Mouse (Mus musculus) liver, embryonic 14.5 days (tissue): ENCODE measurements around the gene Pxk. TPM values are rescaled to one million over a fixed set of nuclear protein-coding genes. Genes with fewer than 3 reads are reported as not detected.

Source experiments
- ATAC-seq: fragments of 200-750 bp; cut with Nextera tagmentation; 2 replicates; pipeline ENCODE4 v1.8.0; 2017; ENCODE audit warnings: moderate number of reproducible peaks, mild to moderate bottlenecking, moderate library complexity; ENCODE audit not compliant: insufficient read depth
- DNase-seq, 3 experiments: peaks; one replicate each; pipeline ENCODE4 v3.0.0-alpha.2; 2012 to 2013; ENCODE audit warnings: low read depth in 3 of 3, low spot score in 3 of 3
- H3K27ac ChIP-seq: fragments of 300-500 bp; sonication (generic); 2 replicates; pipeline ENCODE4 v1.5.1; 2014; ENCODE audit warnings: moderate library complexity, mild to moderate bottlenecking, control low read depth, inconsistent platforms
- H3K27me3 ChIP-seq: fragments of 300-500 bp; sonication (generic); 2 replicates; pipeline ENCODE4 v1.6.1; 2014; ENCODE audit warnings: mild to moderate bottlenecking, low read length, moderate library complexity; ENCODE audit not compliant: control insufficient read depth, insufficient read depth
- H3K36me3 ChIP-seq: fragments of 300-500 bp; sonication (generic); replicated peaks from 2 replicates; pipeline ENCODE4 v1.6.1; 2014; ENCODE audit warnings: low read depth; ENCODE audit not compliant: control insufficient read depth, insufficient read depth
- H3K4me1 ChIP-seq, 2 experiments: fragments of 200-500 bp in 1 of 2; fragments of 300-500 bp in 1 of 2; sonication (generic) in 1 of 2; replicated peaks; 2 replicates each; pipeline ENCODE4 v1.6.1; 2012 to 2014; ENCODE audit warnings: antibody characterized with exemption in 1 of 2, inconsistent platforms in 1 of 2, low read length in 1 of 2; ENCODE audit not compliant: control insufficient read depth in 2 of 2, insufficient read depth in 2 of 2
- H3K4me2 ChIP-seq: fragments of 300-500 bp; sonication (generic); 2 replicates; pipeline ENCODE4 v1.6.1; 2014; ENCODE audit warnings: low read depth, mild to moderate bottlenecking, control low read depth, moderate library complexity
- H3K4me3 ChIP-seq, 2 experiments: fragments of 200-500 bp in 1 of 2; fragments of 300-500 bp in 1 of 2; sonication (generic) in 1 of 2; 2 replicates each; pipeline ENCODE4 v1.5.1; 2012 to 2014; ENCODE audit warnings: low read depth in 2 of 2, low read length in 2 of 2, mild to moderate bottlenecking in 2 of 2, control low read depth in 1 of 2, inconsistent platforms in 1 of 2, moderate library complexity in 1 of 2; ENCODE audit not compliant: insufficient read depth in 1 of 2
- H3K9ac ChIP-seq: fragments of 300-500 bp; sonication (generic); replicated peaks from 2 replicates; pipeline ENCODE4 v1.6.1; 2014; ENCODE audit warnings: mild to moderate bottlenecking, control low read depth, moderate library complexity
- H3K9me3 ChIP-seq: fragments of 300-500 bp; sonication (generic); 2 replicates; pipeline ENCODE4 v1.6.1; 2016; ENCODE audit warnings: low read length, mixed read lengths; ENCODE audit not compliant: control insufficient read depth
- CTCF ChIP-seq: IDR thresholded peaks from 2 replicates; pipeline ENCODE4 v1.5.1; 2016; ENCODE audit warnings: antibody characterized with exemption, low read depth, control low read depth
- EP300 ChIP-seq: IDR thresholded peaks from 2 replicates; pipeline ENCODE4 v1.6.1; 2016; ENCODE audit warnings: antibody characterized with exemption, low read depth
- WGBS: fragments of 180-500 bp; shearing (Covaris S2); extraction: QIAGEN DNeasy Blood & Tissue Kit; methylation state at CpG from one replicate; pipeline ENCODE4 v1.1.7; 2014; ENCODE audit not compliant: insufficient replicate concordance; 5-methylcytosine and 5-hydroxymethylcytosine counted together
- polyA plus RNA-seq, 2 experiments: library from polyadenylated mRNA; depleted of rRNA in 1 of 2; stranded (reverse) in 1 of 2; unstranded in 1 of 2; fragments of >200 nt; fragmentation: Nextera tagmentation in 1 of 2; extraction: Ambion mirVana in 1 of 2; gene quantifications; 2 replicates each; pipeline versions ENCODE4 v1.2.1 to v1.2.3; 2012 to 2014

Gene Pxk
- polyA plus RNA-seq, 2 experiments = 7.1 to 10.3 TPM

- TF ChIP-seq EP300 (no peak), CTCF (no peak)
- no peaks in the 10 kb centered on the region; the same call in 1 of the 2 replicates for H3K36me3 ChIP-seq
- DNase-seq = no peak
- no peak overlapping the region for H3K27ac ChIP-seq
- no peaks in the 10 kb centered on the region for H3K27me3 ChIP-seq
- no peaks in the 10 kb centered on the region for H3K9me3 ChIP-seq
- no peak overlapping the region for H3K9ac ChIP-seq
- no peak for ATAC-seq
- H3K4me1 ChIP-seq = no peaks in the 10 kb centered on the region
- H3K4me2 ChIP-seq = no peak overlapping the region
- WGBS = 64% methylated on average over 7 of the region's 7 CpGs
- H3K4me3 ChIP-seq = no peak overlapping the region
Observed at GRCm38 (mm10) chr14:8124046-8124881, 26.3 kb downstream of the Pxk start.

- Histone ChIP-seq H3K36me3 (no peaks in the 10 kb centered on the region), H3K4me2 (no peak overlapping the region), H3K27me3 (no peaks in the 10 kb centered on the region), H3K4me3 (no peak overlapping the region), H3K4me1 (no peaks in the 10 kb centered on the region), H3K27ac (no peak overlapping the region), H3K9ac (no peak overlapping the region), H3K9me3 (no peaks in the 10 kb centered on the region)
- DNase-seq (no peak), ATAC-seq (no peak)
- 57% methylated on average over 5 of the region's 5 CpGs for WGBS
- no peak for TF ChIP-seq EP300
- no peak for TF ChIP-seq CTCF
Observed at GRCm38 (mm10) chr14:8127971-8128370, 30.0 kb downstream of the Pxk start.

GRCm38 (mm10) chr14:8132789-8133188 is 34.8 kb downstream of the Pxk start:
- whole genome bisulfite sequencing = 40% methylated on average over 8 of the region's 8 CpGs
- H3K4me2 ChIP-seq = no peak overlapping the region
- H3K27ac ChIP-seq = no peak overlapping the region
- ATAC-seq (no peak), DNase-seq (no peak)
- no peak overlapping the region for H3K4me3 ChIP-seq
- H3K4me1 ChIP-seq = no peaks in the 10 kb centered on the region; a peak in 1 of 4 replicates
- H3K27me3 ChIP-seq = no peaks in the 10 kb centered on the region
- no peaks in the 10 kb centered on the region for H3K36me3 ChIP-seq
- no peaks in the 10 kb centered on the region for H3K9me3 ChIP-seq
- H3K9ac ChIP-seq = no peak overlapping the region
- TF ChIP-seq CTCF (no peak), EP300 (no peak)

GRCm38 (mm10) chr14:8134234-8134633 is 36.2 kb downstream of the Pxk start:
- Histone ChIP-seq H3K4me1 (no peaks in the 10 kb centered on the region; a peak in 1 of 4 replicates), H3K9ac (no peak overlapping the region), H3K27ac (no peak overlapping the region), H3K4me3 (no peak overlapping the region), H3K9me3 (no peaks in the 10 kb centered on the region), H3K27me3 (no peaks in the 10 kb centered on the region), H3K4me2 (no peak overlapping the region), H3K36me3 (no peaks in the 10 kb centered on the region)
- DNase-seq = no peak
- 52% methylated on average over 2 of the region's 2 CpGs for WGBS
- no peak for ATAC-seq
- TF ChIP-seq CTCF (no peak), EP300 (no peak)

- Histone ChIP-seq H3K4me2 (no peak overlapping the region), H3K27me3 (no peaks in the 10 kb centered on the region), H3K27ac (no peak overlapping the region), H3K4me3 (no peak overlapping the region), H3K9me3 (no peaks in the 10 kb centered on the region), H3K4me1 (no peaks in the 10 kb centered on the region; a peak in 1 of 4 replicates), H3K9ac (no peak overlapping the region), H3K36me3 (no peaks in the 10 kb centered on the region)
- TF ChIP-seq EP300 (no peak), CTCF (no peak)
- DNase-seq = no peak
- 64% methylated on average over 3 of the region's 3 CpGs for WGBS
- no peak for ATAC-seq
Observed at GRCm38 (mm10) chr14:8135130-8135529, 37.1 kb downstream of the Pxk start.
